Mouse (Mus musculus): ENCODE results near the gene Krr1. TPM values are rescaled to one million over a fixed set of nuclear protein-coding genes. Genes with fewer than 3 reads are reported as not detected.

Krr1 gene
- total RNA-seq (2023), result 10 to 100 TPM; 52.4 to 55.3 TPM

DNA sequence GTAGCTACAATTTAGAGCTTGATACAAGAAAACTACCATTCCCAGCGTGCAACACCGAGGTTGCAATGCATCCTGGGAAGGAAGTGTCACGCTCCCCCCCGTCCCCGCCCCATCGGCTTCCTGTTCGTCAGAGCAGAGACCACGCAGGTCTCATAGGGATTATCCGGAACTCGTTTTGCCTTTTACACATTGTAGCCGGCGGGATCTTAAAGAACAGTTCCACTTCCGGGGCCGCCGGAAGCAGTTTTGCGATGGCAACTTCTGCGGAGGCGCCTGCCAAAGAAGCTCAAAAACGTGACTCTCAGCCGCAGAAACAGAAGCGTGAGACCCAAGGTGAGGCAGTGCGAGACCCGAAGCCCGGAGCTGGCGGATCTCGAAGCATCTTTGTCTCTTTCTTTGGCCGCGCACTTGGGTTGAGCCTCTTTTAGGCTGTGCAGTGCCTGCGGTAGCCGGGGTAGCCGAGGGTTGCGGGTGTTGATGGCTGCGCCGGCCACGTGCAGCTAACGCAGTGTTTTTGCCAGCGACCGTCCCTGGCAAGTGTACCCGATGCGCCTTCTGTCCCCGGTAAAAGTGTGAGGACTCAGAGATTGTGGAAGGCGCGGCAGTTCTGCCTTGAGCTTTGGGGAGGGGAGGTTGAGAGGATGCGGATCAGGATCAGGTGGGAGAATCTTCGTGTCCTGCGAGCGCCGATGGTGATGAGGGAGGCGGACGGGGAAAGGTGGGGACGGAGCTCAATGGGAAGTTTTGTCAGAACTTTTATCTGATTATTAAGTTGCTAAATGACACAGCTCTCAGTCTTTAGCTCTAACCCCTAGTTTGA, at the start of gene Krr1:
Gene Krr1 (plus strand): TSS at position 123 of the 820 bp plus-strand sequence.

DNA sequence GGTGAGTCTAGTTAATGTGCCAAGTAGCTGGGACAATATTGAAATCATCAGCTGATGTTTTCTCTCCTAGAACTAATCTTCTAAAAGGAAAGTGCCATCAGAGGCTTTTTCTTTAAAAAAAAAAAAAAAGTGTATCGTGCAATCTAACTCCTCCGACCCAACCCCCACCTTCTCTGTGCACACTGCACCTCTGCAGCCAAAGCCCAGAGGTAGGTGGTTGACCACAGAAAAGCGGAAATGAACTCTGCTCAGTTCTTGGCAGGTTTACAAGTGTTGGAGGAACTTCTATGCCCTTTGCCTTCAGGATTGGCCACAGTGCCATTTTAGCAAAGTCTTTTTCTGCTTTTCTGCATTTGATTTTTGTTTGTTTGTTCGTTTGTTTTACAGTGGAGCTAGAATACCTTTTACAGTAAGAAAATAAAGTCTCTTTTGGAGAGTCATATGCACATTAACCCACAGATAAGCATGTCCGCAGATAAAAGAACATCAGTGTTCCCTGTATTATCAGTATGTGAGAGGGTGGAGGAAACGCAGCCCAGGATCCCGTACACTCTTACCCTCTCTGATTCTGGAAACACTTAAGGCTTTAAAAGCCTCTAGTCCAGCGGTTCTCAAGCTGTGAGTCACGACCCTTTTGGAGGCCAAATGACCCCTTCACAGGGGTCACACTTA, 30.2 kb downstream of the Krr1 start, which contains the start of gene Glipr1:
Gene Glipr1 (minus strand): TSS at position 88 of the 672 bp plus-strand sequence.

Other genes with a start within 250 kb of the Krr1 start
- 10 to 100 TPM; 33.7 to 38.4 TPM for gene Glipr1, start 30.0 kb downstream of the Krr1 start, total RNA-seq (2023)
- not detected for gene Glipr1l1, start 87.5 kb downstream of the Krr1 start, total RNA-seq (2023)
- gene Glipr1l2, start 110.7 kb downstream of the Krr1 start, total RNA-seq (2023), result not detected
- not detected for gene Glipr1l3, start 187.7 kb downstream of the Krr1 start, total RNA-seq (2023)
- not detected for gene Caps2, start 191.0 kb downstream of the Krr1 start, total RNA-seq (2023)

Data from B cell, adult 67 days (primary cell).